Mouse (Mus musculus): Measurements from ENCODE around the gene Stk32c.

Gene Stk32c

GRCm38 (mm10) chr7:139212754-139213745 lies at the start of gene Stk32c, which contains the start of gene Lrrc27:
Gene Stk32c, minus strand, starts transcription at chr7:139213307.
Gene Lrrc27, plus strand, starts transcription at chr7:139212988.
- peak; percentile 95 to 98 for DNase-seq (ENCODE audit: low spot score in 2 of 2)

- no peak for DNase-seq (ENCODE audit: low spot score in 2 of 2)
Measured at GRCm38 (mm10) chr7:139257752-139258542, 44.8 kb upstream of the Stk32c start.

- no peak for DNase-seq (ENCODE audit: low spot score in 2 of 2)
Measured at GRCm38 (mm10) chr7:139254626-139255025, 41.5 kb upstream of the Stk32c start.

- no peak for DNase-seq (ENCODE audit: low spot score in 2 of 2)
Measured at GRCm38 (mm10) chr7:139253462-139253861, 40.4 kb upstream of the Stk32c start.

GRCm38 (mm10) chr7:139252986-139253385 lies 39.9 kb upstream of the Stk32c start:
- DNase-seq (ENCODE audit: low spot score in 2 of 2), result no peak

GRCm38 (mm10) chr7:139252566-139252965 lies 39.5 kb upstream of the Stk32c start:
- no peak for DNase-seq (ENCODE audit: low spot score in 2 of 2)

- DNase-seq (ENCODE audit: low spot score in 2 of 2), result no peak
Measured at GRCm38 (mm10) chr7:139251881-139252301, 38.8 kb upstream of the Stk32c start.

GRCm38 (mm10) chr7:139249406-139250210 lies 36.5 kb upstream of the Stk32c start:
- DNase-seq (ENCODE audit: low spot score in 2 of 2), result no peak

- DNase-seq (ENCODE audit: low spot score in 2 of 2), result no peak
Measured at GRCm38 (mm10) chr7:139248615-139249405, 35.7 kb upstream of the Stk32c start.

- DNase-seq (ENCODE audit: low spot score in 2 of 2), result peak in 1 of 2 experiments; percentile 54
Measured at GRCm38 (mm10) chr7:139247881-139248614, 34.9 kb upstream of the Stk32c start, which contains the start of gene Pwwp2b. Gene Pwwp2b, plus strand, starts transcription at chr7:139248482.

GRCm38 (mm10) chr7:139246931-139247880 lies 34.1 kb upstream of the Stk32c start:
- DNase-seq (ENCODE audit: low spot score in 2 of 2), result peak in 1 of 2 experiments; percentile 75

- DNase-seq (ENCODE audit: low spot score in 2 of 2), result no peak
Measured at GRCm38 (mm10) chr7:139246086-139246485, 33.0 kb upstream of the Stk32c start.

GRCm38 (mm10) chr7:139239432-139239831 lies 26.3 kb upstream of the Stk32c start:
- no peak for DNase-seq (ENCODE audit: low spot score in 2 of 2)

GRCm38 (mm10) chr7:139235651-139236358 lies 22.7 kb upstream of the Stk32c start:
- DNase-seq (ENCODE audit: low spot score in 2 of 2), result no peak

GRCm38 (mm10) chr7:139234426-139235188 lies 21.5 kb upstream of the Stk32c start:
- peak in 1 of 2 experiments; percentile 24 for DNase-seq (ENCODE audit: low spot score in 2 of 2)

- peak; percentile 68 to 89 for DNase-seq (ENCODE audit: low spot score in 2 of 2)
Measured at GRCm38 (mm10) chr7:139233714-139234113, 20.6 kb upstream of the Stk32c start.

- no peak for DNase-seq (ENCODE audit: low spot score in 2 of 2)
Measured at GRCm38 (mm10) chr7:139230241-139230640, 17.1 kb upstream of the Stk32c start.
